Mouse (Mus musculus) Patski (cell line): ENCODE measurements around the gene Clcn7. TPM values are rescaled to one million over a fixed set of nuclear protein-coding genes. Genes with fewer than 3 reads are reported as not detected.
"Not testable (repeated sequence)": the region's sequence is repeated elsewhere in the genome, so short reads cannot be mapped to it uniquely, and the experiment has no call there.

Experiments used
- ATAC-seq: fragments of 100-300 bp; one replicate; pipeline ENCODE4 v1.8.0; 2021
- CTCF ChIA-PET: fragments of 350-600 bp; sonication (Branson Sonifier 250); formaldehyde crosslinking; loops from one replicate; lab custom pipeline; 2022; ENCODE audit warnings: inconsistent platforms; lab: Charles Lee
- POLR2A ChIA-PET: fragments of 350-600 bp; sonication (Branson Sonifier 250); formaldehyde crosslinking; loops from one replicate; lab custom pipeline; 2022; ENCODE audit warnings: antibody characterized with exemption, inconsistent platforms; lab: Charles Lee
- DNase-seq: peaks from one replicate; pipeline ENCODE4 v3.0.0-alpha.2; 2011; ENCODE audit warnings: low read depth, low spot score
- H3K27me3 ChIP-seq: fragments of 371-371 bp; one replicate; pipeline ENCODE4 v1.5.1; 2021
- CTCF ChIP-seq: fragments of 100-300 bp; IDR thresholded peaks from one replicate; pipeline ENCODE4 v1.5.1; 2021
- in situ Hi-C: fragments of 300-500 bp; cut with MboI; formaldehyde crosslinking; loops from 3 replicates; pipeline ENCODE4 v1.11.1; 2018; ENCODE audit warnings: low pct_unique_long_range_greater_than_20kb, mixed read lengths
- polyA plus RNA-seq: library from polyadenylated mRNA; unstranded; gene quantifications from one replicate; pipeline ENCODE4 v1.2.3, GENCODE M21; 2021

Clcn7 gene
- polyA plus RNA-seq, 1 experiment from 2014 or later: 47.5 TPM

GRCm38 (mm10) chr17:25110590-25110989 is 22.6 kb upstream of the Clcn7 start:
- TF ChIP-seq CTCF: no peak

GRCm38 (mm10) chr17:25111220-25111619 is 22.0 kb upstream of the Clcn7 start:
- H3K27me3 ChIP-seq: no peaks in the 10 kb centered on the region
- ChIA-PET CTCF (interaction anchor here (1.3 kb wide), 1 partner anchor 9 kb away, joined by 3 read pairs; no protein-coding TSS in a partner anchor), POLR2A (no interaction called here)
- ATAC-seq (no peak), DNase-seq (no peak)
- no peak for TF ChIP-seq CTCF
- in situ Hi-C loops: no loop called here

More at GRCm38 (mm10) chr17:25110590-25110989, 22.6 kb upstream of the Clcn7 start:
- POLR2A ChIA-PET: interaction anchor here (0.6 kb wide), 1 partner anchor 1435 kb away, joined by 3 read pairs; no protein-coding TSS in a partner anchor
- in situ Hi-C loops: no loop called here
- DNase-seq (no peak), ATAC-seq (no peak)
- no peaks in the 10 kb centered on the region for H3K27me3 ChIP-seq
- CTCF ChIA-PET: no interaction called here

- in situ Hi-C loops: no loop called here
- DNase-seq: no peak
- ATAC-seq: no peak
Measured at GRCm38 (mm10) chr17:25111739-25112422, 21.3 kb upstream of the Clcn7 start.

GRCm38 (mm10) chr17:25112423-25112810 is 20.8 kb upstream of the Clcn7 start:
- H3K27me3 ChIP-seq: no peaks in the 10 kb centered on the region
- in situ Hi-C loops: no loop called here
- POLR2A ChIA-PET: no interaction called here
- no peak for TF ChIP-seq CTCF
- CTCF ChIA-PET: interaction anchor here (1.3 to 1.4 kb wide), 2 partner anchors 8 to 10 kb away, joined by 3 read pairs; no protein-coding TSS in a partner anchor
- no peak for ATAC-seq
- no peak for DNase-seq

More at GRCm38 (mm10) chr17:25111739-25112422, 21.3 kb upstream of the Clcn7 start:
- ChIA-PET POLR2A (no interaction called here), CTCF (interaction anchor here (1.3 to 1.4 kb wide), 2 partner anchors 8 to 10 kb away, joined by 3 read pairs; no protein-coding TSS in a partner anchor)
- H3K27me3 ChIP-seq: no peaks in the 10 kb centered on the region
- no peak for TF ChIP-seq CTCF

- ATAC-seq: peak; percentile 42
- no peak for TF ChIP-seq CTCF
- DNase-seq: no peak
- ChIA-PET POLR2A (no interaction called here), CTCF (no interaction called here)
- in situ Hi-C loops: loop anchor here (5.0 kb wide), 1 partner anchor 157 kb away; the partner anchor contains the start of gene Ube2i
- no peaks in the 10 kb centered on the region for H3K27me3 ChIP-seq
Measured at GRCm38 (mm10) chr17:25114908-25115645, 18.1 kb upstream of the Clcn7 start.

DNA sequence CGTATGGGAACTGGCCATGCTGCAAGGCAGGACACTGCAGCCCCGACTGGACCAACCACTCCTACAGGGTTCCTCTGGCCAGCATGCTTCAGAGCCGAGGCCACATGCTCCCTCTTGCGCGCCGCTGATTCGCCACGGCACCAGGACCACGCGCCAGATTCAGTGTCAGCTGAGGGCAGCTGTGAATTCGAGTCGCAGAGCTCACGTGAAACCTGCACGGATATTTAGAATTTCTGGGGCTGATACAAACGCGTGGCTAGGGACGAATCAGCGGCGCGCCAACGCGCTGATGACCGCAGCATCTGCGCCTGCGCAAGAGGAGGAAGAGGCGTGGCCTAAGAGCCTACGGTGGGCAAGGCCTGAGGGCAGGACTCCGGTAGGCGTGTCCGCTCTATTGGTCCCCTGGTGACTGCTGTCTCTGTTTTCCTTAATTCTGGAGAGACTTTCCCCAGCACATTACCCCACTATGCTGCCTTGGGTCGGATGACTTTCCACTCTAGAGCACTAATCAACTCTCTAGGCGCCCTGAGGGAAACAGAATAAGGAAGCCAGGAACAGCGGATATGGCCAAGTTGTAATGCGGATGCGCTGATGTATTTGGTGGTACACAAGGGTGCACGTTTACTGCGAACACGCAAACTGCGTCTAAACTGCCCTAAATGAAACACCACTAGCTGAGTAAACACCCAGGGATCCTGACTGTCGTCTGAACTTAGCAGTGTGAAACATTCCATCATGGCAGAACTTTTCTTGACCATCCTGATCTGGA is 17.3 kb upstream of the Clcn7 start, which contains the start of gene Telo2:
TSS of gene Telo2 (minus strand) at position 304 of the 769 bp plus-strand sequence.
- peak; percentile 63 for ATAC-seq
- H3K27me3 ChIP-seq: peaks cover 5% of the 10 kb centered on the region
- no peak for TF ChIP-seq CTCF
- CTCF ChIA-PET: interaction anchor here (1.8 kb wide), 1 partner anchor 30 kb away, joined by 4 read pairs; no protein-coding TSS in a partner anchor
- peak; percentile 58 for DNase-seq
- in situ Hi-C loops: loop anchor here (5.0 kb wide), 1 partner anchor 156 kb away; the partner anchor contains the start of gene Ube2i
- POLR2A ChIA-PET: interaction anchor here (1.4 kb wide), 1 partner anchor 11 kb away, joined by 4 read pairs; no protein-coding TSS in a partner anchor

- ATAC-seq (no peak), DNase-seq (no peak)
- H3K27me3 ChIP-seq: peaks cover 5% of the 10 kb centered on the region
- TF ChIP-seq CTCF: peak; percentile 88
- ChIA-PET CTCF (interaction anchor here (1.2 to 2.2 kb wide), 7 partner anchors 10 to 172 kb away, joined by 3 to 7 read pairs (median 5); no protein-coding TSS in a partner anchor), POLR2A (interaction anchor here (0.6 to 1.4 kb wide), 2 partner anchors 10 to 17 kb away, joined by 3 to 4 read pairs; no protein-coding TSS in a partner anchor)
- in situ Hi-C loops: loop anchor here (5.0 kb wide), 1 partner anchor 155 kb away; the partner anchor contains the start of gene Ube2i
Measured at GRCm38 (mm10) chr17:25117263-25117662, 15.9 kb upstream of the Clcn7 start.

GRCm38 (mm10) chr17:25120406-25120805 is 12.8 kb upstream of the Clcn7 start, which contains the start of gene Ptx4:
Gene Ptx4, plus strand, starts transcription at chr17:25120760.
- ChIA-PET CTCF (interaction anchor here (0.8 to 1.5 kb wide), 2 partner anchors 9 kb away, joined by 3 read pairs; no protein-coding TSS in a partner anchor), POLR2A (no interaction called here)
- peaks cover 5% of the 10 kb centered on the region for H3K27me3 ChIP-seq
- ATAC-seq (no peak), DNase-seq (no peak)
- no peak for TF ChIP-seq CTCF
- in situ Hi-C loops: no loop called here

GRCm38 (mm10) chr17:25123979-25124378 is 9.2 kb upstream of the Clcn7 start:
- ChIA-PET CTCF (no interaction called here), POLR2A (no interaction called here)
- H3K27me3 ChIP-seq: peaks cover 5% of the 10 kb centered on the region
- in situ Hi-C loops: no loop called here
- DNase-seq (no peak), ATAC-seq (no peak)
- peak; percentile 54 for TF ChIP-seq CTCF

DNA sequence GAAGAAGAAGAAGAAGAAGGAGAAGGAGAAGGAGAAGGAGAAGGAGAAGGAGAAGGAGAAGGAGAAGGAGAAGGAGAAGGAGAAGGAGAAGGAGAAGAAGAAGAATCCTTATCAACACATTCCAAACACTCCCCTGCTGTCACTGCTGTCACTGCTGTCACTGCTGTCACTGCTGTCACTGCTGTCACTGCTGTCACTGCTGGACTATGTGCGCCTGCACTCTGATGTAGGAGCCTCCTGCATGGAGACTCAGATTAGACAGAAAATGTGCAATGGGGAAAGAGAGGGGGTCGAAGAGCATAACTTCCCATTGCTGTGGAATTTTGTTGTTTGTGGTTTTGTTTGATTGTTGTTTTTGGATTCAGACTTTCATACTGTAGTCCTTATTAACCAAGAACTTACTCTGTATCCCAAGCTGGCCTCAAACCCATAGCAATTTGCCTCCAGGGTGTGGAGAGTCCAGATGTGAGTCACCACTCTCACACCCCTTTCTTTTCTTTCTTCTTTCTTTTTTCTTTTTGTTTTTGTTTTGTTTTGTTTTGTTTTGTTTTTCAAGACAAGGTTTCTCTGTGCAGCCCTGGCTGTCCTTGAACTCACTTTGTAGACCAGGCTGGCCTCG is 7.6 kb upstream of the Clcn7 start:
- CTCF ChIA-PET, DNase-seq, in situ Hi-C loops, ATAC-seq, H3K27me3 ChIP-seq, POLR2A ChIA-PET: not testable (repeated sequence)
